Mouse (Mus musculus): Measurements from ENCODE around the gene Dapk1.

DNA sequence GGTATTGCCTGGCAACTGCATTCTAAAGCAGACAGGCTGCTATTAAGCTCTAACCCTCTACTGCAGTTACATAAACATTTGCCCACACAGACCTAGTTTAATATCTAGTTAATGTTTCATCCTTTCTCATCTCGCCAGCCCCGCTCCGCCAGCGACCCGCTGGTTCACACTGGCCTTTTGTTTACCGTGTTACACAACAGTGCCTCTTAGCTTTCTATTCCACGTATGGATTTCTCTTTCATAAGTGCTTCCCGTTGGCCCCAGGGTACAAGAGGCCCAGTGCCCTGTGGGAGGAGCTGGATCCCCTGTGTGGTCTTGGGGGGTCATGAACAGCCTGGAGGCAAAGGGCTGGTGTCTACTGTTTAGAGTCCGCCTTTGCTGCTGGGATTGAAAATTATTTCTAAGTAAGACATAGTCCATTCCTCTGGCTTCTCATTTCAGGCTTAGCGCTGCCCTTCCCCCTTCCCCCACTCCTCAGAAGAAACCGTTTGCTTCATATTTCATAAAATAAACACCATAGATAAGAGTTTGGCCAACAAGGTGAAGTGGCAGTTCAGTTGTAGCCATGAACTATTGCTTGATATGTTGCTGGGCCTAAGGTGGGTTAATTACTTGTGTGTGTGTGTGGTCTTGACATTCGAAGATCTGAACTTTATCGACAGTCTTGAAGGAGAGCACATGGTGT lies 134.8 kb downstream of the Dapk1 start:
- no peak for TF ChIP-seq TAL1 (IDR thresholded peaks at IDR 0.05; ENCODE audit: low read length)
- no peak for TF ChIP-seq GATA1 (IDR thresholded peaks at IDR 0.05; ENCODE audit: low read length)

All from erythroblast, embryonic 14.5 days (primary cell).